Mouse (Mus musculus): ENCODE measurements around the gene Farp2.

DNA sequence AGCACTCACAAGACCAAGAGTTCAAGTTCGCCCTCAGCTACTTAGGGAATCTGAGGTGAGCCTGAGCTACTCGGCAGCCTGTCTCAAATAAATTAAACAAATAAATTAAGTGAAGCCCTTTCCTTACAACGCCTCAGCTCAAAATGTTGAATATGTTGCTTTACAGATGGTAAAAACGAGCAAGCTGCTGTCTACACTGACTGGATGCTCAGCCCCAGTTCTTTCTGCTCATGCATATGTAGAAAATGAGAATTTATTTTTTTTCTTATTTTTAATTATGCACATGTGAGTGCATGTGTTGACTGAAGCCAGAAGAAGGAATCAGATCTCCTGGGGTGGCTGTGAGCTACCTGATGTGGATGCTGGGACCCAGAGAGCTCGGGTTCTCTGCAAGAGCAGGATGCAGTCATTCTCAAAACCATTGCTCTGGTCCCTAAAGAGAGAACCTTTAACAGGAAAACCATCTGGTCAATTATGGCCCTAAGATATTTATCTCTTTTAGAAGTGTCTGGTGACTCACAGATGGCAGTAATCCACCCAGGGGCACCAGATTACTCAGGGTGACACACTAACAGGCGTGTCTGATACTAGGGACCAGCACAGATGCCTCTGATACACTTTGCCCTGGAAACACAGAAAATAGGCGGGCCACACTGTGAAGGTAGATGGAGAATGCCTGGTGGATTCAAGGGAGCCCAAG lies 144.6 kb downstream of the Farp2 start:
- no peak for TF ChIP-seq POLR2A (IDR thresholded peaks at IDR 0.05; ENCODE audit: extremely low read depth, insufficient read depth, low read length)
- no peak for TF ChIP-seq CTCF (IDR thresholded peaks at IDR 0.05; ENCODE audit: extremely low read depth, insufficient read depth, low read length)

All from cortical plate, adult 2 months (tissue).